Mouse (Mus musculus) stomach, embryonic 14.5 days (tissue): ENCODE measurements at regions not wholly inside any gene's neighbourhood (a gene's known extent, or its start where the extent isn't known, plus 50 kb on each side); places are given as distances from the start of the nearest gene placed in this dataset.

Experiments
- ATAC-seq: fragments of 200-750 bp; cut with Nextera tagmentation; 2 replicates; pipeline ENCODE4 v1.8.0; 2017; ENCODE audit warnings: low read depth, moderate TSS enrichment; ENCODE audit not compliant: insufficient number of reproducible peaks, insufficient read depth, low FRiP score
- H3K27ac ChIP-seq: fragments of 300-500 bp; sonication (generic); 2 replicates; pipeline ENCODE4 v1.5.1; 2014; ENCODE audit warnings: mild to moderate bottlenecking, low read length, moderate library complexity, mixed read lengths
- H3K27me3 ChIP-seq: fragments of 300-500 bp; sonication (generic); 2 replicates; pipeline ENCODE4 v1.6.1; 2014; ENCODE audit warnings: low read length, control low read depth, mixed read lengths; ENCODE audit not compliant: control insufficient read depth, insufficient read depth
- H3K36me3 ChIP-seq: fragments of 300-500 bp; sonication (generic); 2 replicates; pipeline ENCODE4 v1.6.1; 2014; ENCODE audit warnings: mild to moderate bottlenecking, control low read depth, low read length, moderate library complexity, mixed read lengths; ENCODE audit not compliant: control insufficient read depth, insufficient read depth
- H3K4me1 ChIP-seq: fragments of 300-500 bp; sonication (generic); 2 replicates; pipeline ENCODE4 v1.6.1; 2014; ENCODE audit warnings: low read length, control low read depth, mixed read lengths; ENCODE audit not compliant: control insufficient read depth, insufficient read depth
- H3K4me2 ChIP-seq: fragments of 300-500 bp; sonication (generic); replicated peaks from 2 replicates; pipeline ENCODE4 v1.6.1; 2014; ENCODE audit warnings: low read depth, low read length, control low read depth
- H3K4me3 ChIP-seq: fragments of 300-500 bp; sonication (generic); 2 replicates; pipeline ENCODE4 v1.5.1; 2014; ENCODE audit warnings: low read depth, low read length, control low read depth
- H3K9ac ChIP-seq: fragments of 300-500 bp; sonication (generic); replicated peaks from 2 replicates; pipeline ENCODE4 v1.6.1; 2014; ENCODE audit warnings: low read depth, mild to moderate bottlenecking, control low read depth, low read length, moderate library complexity, mixed read lengths
- H3K9me3 ChIP-seq: fragments of 300-500 bp; sonication (generic); 2 replicates; pipeline ENCODE4 v1.6.1; 2016; ENCODE audit warnings: low read depth, low read length, control low read depth; ENCODE audit not compliant: control insufficient read depth
- WGBS: fragments of 180-500 bp; shearing (Covaris S2); extraction: QIAGEN DNeasy Blood & Tissue Kit; methylation state at CpG from one replicate; pipeline ENCODE4 v1.1.7; 2014; 5-methylcytosine and 5-hydroxymethylcytosine counted together

DNA sequence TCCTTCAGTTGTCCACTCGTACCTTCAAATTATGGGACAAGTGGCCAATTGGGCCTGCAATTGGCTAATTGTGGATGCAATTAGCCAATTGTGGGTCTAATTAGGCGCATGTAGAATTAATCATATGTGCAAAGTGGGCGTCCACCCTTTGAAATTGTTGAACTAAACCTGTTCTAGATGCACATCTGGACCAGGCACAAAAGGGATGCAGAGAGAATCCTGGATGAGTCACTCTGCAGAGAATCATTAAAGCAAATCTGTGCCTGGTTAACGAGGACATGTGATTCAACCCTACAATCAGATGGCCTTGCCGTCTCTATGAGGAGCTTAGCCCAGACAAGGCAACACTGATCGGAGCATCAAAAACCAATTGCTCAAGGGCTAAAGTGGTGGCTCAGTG lies 393.0 kb upstream of the 3110018I06Rik start:
- 87% methylated on average over 6 of the region's 6 CpGs for WGBS
- Histone ChIP-seq H3K4me1 (no peaks in the 10 kb centered on the region), H3K9ac (no peak overlapping the region), H3K4me2 (no peak overlapping the region), H3K9me3 (no peaks in the 10 kb centered on the region), H3K4me3 (no peak overlapping the region), H3K27me3 (no peaks in the 10 kb centered on the region), H3K27ac (no peak overlapping the region), H3K36me3 (no peaks in the 10 kb centered on the region)
- ATAC-seq, result no peak

DNA sequence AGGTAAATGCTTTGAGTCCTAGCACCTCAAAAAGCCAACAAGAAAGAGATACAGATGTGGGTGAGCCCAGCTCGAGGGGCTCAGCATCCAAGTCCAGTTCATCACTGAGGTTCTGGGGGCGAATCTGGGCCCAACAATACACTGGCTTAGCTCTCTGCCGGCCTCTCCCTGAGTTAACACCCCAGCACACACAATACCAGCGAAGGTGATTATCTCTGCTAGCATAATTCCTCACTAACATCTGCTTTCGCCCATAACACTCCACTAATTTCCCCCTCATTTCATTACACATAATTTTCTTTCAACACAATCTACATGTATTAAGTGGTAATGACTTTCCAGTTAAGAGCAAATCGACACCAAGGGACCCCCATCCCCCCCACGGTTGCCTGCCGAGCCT lies 383.9 kb upstream of the 3110018I06Rik start:
- no peak overlapping the region for H3K4me3 ChIP-seq

DNA sequence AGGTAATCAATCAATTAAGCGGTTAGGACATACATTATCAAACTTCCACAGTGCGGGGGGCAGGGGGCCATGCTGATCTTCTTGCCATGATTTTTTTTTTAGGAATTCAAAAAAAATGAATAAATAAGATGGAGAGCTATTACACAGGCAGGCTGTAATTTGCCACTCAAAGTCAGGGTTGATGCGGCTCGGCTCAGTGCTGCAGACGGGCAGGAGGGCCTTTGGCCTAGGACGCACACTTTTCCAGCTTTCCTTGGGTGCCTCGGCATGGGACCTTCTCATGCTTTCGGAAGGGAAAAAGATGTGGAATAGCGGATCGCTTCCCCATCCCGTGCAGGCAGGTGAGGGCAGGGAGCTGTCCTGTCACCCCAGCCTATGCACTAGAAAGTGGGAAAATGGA lies 383.4 kb upstream of the 3110018I06Rik start:
- Histone ChIP-seq H3K4me3 (no peak overlapping the region), H3K9ac (no peak overlapping the region), H3K9me3 (no peaks in the 10 kb centered on the region), H3K4me2 (no peak overlapping the region), H3K4me1 (no peaks in the 10 kb centered on the region), H3K27ac (no peak overlapping the region), H3K27me3 (no peaks in the 10 kb centered on the region), H3K36me3 (no peaks in the 10 kb centered on the region)
- 55% methylated on average over 11 of the region's 11 CpGs for WGBS
- ATAC-seq, result no peak

More for the DNA sequence above, 383.9 kb upstream of the 3110018I06Rik start:
- no peak overlapping the region for H3K27ac ChIP-seq
- H3K9me3 ChIP-seq, result no peaks in the 10 kb centered on the region
- H3K36me3 ChIP-seq, result no peaks in the 10 kb centered on the region
- H3K27me3 ChIP-seq, result no peaks in the 10 kb centered on the region
- 38% methylated on average over 8 of the region's 8 CpGs for WGBS
- no peak for ATAC-seq
- no peaks in the 10 kb centered on the region for H3K4me1 ChIP-seq
- no peak overlapping the region for H3K9ac ChIP-seq
- H3K4me2 ChIP-seq, result no peak overlapping the region

DNA sequence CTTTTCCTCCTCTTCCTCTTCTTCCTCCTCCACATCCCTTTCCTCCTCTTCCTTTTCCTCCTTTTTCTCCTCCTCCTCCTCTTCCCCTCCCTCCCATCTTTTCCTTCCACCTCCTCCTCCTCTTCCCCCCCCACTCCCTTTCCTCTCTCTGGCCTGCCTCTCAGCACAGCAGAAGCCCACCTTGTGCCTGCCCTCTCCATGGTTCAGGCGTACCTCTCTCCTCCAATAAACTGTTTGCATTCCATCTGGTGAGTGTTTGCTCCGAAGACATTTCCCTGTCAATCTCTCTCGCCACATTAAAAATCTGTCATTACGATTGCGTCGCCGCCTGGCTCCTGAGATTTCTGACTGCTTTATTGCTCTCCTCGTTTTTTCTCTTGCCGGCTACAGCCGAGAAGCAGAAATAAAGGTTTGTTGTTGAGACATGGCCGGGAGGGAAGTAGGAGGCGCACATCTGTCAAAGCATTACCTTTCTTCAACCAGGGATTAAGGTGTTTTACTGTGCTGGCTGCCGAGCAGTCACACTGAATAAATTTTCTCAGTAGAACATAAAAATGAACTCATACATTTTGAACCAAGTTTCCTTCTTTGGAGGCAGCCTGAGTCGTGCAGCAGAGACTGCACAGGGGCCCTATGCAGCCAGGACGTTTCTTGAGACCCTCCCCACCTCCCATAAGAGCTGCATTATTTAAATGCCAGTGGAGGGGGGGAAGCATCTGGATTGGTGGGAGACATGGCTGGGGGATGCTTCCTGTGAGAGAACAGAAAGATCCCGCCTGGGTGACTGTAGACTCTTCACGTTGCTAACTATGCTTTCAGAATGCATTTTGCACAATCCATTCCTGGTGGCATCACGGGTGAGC lies 376.3 kb upstream of the 3110018I06Rik start:
- H3K27ac ChIP-seq, result no peak overlapping the region
- no peaks in the 10 kb centered on the region for H3K36me3 ChIP-seq
- H3K4me3 ChIP-seq, result no peak overlapping the region
- H3K27me3 ChIP-seq, result no peaks in the 10 kb centered on the region
- H3K4me2 ChIP-seq, result peak overlapping the region; percentile 8; the same call in 1 of the 2 replicates
- H3K9ac ChIP-seq, result no peak overlapping the region
- H3K9me3 ChIP-seq, result no peaks in the 10 kb centered on the region
- H3K4me1 ChIP-seq, result no peaks in the 10 kb centered on the region
- WGBS, result 23% methylated on average over 18 of the region's 18 CpGs
- no peak for ATAC-seq

DNA sequence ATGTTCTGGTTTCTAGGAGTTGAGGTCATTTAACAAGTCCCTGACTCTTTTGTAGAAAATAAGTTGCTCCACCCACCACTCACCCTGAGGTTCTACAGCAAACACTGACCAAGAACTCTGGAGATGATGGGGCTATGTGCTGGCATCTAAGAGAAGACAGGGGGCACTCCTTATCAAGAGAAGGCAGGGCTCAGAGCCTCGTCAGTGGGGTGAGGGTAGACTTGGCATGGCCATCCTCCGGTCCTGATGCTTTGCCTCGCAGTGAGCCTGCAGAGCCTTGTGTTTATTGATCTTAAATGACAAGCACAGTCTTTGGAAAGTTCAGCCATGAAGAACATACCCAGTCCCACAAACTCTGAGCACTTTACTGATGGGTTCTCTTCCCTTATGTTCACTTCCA lies 370.1 kb upstream of the 3110018I06Rik start:
- no peak for ATAC-seq
- Histone ChIP-seq H3K9me3 (no peaks in the 10 kb centered on the region), H3K4me2 (no peak overlapping the region), H3K36me3 (no peaks in the 10 kb centered on the region), H3K27me3 (no peaks in the 10 kb centered on the region), H3K4me3 (no peak overlapping the region), H3K4me1 (no peaks in the 10 kb centered on the region), H3K27ac (no peak overlapping the region), H3K9ac (no peak overlapping the region)
- 77% methylated on average over 3 of the region's 3 CpGs for WGBS

DNA sequence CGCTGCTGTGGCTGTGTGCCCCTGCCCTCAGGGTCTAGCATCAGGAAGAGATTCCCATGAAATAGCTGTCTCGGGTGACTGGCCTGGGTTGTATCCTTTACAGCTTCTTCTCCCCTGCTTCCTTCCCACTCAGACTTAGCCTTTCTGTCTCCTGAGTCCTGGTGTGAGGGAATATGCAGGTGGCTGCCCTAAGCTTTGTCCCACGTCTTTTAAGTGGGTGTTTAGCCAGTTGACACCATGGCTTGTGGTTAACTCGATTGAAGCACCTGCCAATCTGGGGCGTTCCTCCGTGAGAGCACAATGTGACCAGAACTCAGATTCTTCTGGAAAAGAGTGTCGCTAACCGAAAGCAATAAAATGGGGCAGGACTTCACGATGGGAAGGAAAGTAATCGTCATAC lies 369.4 kb upstream of the 3110018I06Rik start:
- no peak for ATAC-seq
- no peak overlapping the region for H3K4me2 ChIP-seq
- no peak overlapping the region for H3K27ac ChIP-seq
- no peak overlapping the region for H3K4me3 ChIP-seq
- no peaks in the 10 kb centered on the region for H3K27me3 ChIP-seq
- H3K9ac ChIP-seq, result no peak overlapping the region
- WGBS, result 76% methylated on average over 10 of the region's 10 CpGs
- no peaks in the 10 kb centered on the region for H3K9me3 ChIP-seq
- H3K36me3 ChIP-seq, result no peaks in the 10 kb centered on the region
- no peaks in the 10 kb centered on the region for H3K4me1 ChIP-seq

DNA sequence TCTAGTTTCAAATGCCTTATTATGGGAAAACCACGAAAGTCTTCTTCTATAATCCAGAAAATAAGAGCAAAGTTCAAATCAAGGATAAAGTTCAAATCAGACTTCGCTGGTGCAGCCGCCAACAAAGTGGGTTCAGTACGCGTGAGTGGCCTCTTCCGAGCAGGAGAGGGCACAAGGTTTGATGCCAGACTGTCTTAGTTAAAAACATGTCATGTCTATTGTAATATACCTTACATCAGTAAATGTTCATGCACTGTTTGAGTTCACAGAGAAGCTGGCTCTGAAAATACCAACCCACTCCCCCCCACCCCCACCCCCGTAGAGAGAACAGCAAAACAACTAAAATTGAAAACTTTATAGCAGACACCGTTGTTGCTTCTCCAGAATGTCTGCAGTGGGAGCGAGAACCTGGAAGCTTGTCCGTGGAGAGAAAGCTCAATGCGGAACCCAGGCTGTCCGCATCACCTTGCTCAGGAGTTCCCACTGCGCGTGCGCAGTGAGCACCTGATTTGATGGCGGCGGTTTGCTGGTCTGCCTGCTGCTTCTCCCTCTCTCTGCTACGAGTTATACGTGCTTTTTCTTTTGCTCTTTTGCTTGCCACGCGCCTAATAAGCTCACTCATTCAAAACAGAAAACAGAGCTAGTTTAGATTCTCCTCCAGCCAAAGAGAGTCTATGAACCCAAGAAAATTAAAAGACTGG lies 367.8 kb upstream of the 3110018I06Rik start:
- Histone ChIP-seq H3K27ac (no peak overlapping the region), H3K27me3 (no peaks in the 10 kb centered on the region), H3K4me3 (no peak overlapping the region), H3K4me2 (no peak overlapping the region), H3K36me3 (no peaks in the 10 kb centered on the region), H3K4me1 (no peaks in the 10 kb centered on the region), H3K9me3 (no peaks in the 10 kb centered on the region), H3K9ac (no peak overlapping the region)
- WGBS, result 85% methylated on average over 21 of the region's 21 CpGs
- no peak for ATAC-seq

DNA sequence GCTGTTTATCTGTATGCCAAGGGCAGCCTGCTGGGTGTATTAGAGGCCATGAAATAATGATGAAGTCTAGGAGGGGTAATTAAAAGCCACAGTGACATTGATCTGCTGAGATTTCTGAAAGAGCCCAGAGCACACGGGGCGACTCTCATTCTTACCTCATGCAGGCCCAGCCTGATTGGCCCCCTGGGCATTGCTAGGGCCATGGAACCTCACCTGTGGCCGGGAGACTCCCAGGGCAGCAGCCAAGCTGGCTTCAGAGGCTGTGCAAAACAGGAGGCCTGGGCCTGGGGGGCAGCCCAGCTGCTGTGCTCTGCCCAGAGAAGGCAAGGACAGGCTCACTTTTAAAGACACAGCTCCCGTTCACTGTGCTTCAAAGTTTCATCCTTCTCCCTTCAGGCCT lies 366.4 kb upstream of the 3110018I06Rik start:
- Histone ChIP-seq H3K4me1 (no peaks in the 10 kb centered on the region), H3K36me3 (no peaks in the 10 kb centered on the region), H3K27me3 (no peaks in the 10 kb centered on the region), H3K27ac (no peak overlapping the region), H3K4me3 (no peak overlapping the region), H3K4me2 (no peak overlapping the region), H3K9ac (no peak overlapping the region), H3K9me3 (no peaks in the 10 kb centered on the region)
- WGBS, result 73% methylated on average over 4 of the region's 4 CpGs
- ATAC-seq, result no peak
